8 mouse cellular contexts compared by ENCODE assay signal in the genomic region with DNA sequence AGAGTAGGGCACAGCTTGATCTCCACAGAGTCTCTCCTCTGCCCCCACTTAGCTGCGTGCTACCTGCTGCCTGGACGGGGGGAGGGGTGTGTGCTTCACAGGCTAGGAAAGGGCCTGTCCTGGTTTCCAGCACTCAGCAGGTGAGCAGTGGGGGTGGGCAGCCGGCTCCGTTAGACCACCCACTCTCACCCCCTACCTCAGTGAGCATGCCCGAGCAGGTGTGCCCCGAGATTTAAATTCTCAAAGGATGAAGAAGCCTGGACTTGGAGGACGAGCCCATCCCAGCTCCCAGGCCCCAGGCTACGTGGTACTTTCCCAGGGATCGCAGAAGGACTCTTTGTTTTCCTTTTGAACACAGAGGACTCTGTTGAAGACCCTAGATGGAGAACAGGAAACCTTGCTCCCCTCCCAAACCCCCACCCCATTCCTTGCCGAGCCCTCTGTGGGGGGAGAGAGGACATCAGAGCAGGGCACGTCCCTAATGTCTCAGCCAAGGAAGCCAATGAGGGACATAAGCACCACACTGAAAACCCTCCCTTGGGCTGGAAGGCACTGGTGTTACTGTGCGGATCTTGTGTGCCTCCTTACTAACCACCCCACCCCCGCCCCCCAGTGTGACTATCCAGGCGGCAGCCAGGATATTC.
DNase-seq lines count a peak whose midpoint lies in the region; ATAC-seq and TF ChIP-seq lines count a peak whose summit lies in the region.
"Had no signal": no experiment of that assay in that cellular context is flagged by ENCODE, and none has a peak within 500 bp of the region (broad histone marks: within the 10 kb centered on the region; RNA-seq: fewer than 3 reads in every experiment).

No protein-coding gene starts in this region.

- no peak overlapping the region for H3K4me2 ChIP-seq in lung, embryonic 14.5 days
- H3K4me2 ChIP-seq in embryonic facial prominence, embryonic 13.5 days, result no peak overlapping the region
- H3K4me2 ChIP-seq in hindbrain, embryonic 16.5 days (ENCODE audit: low read length), result no peak overlapping the region
- no peak overlapping the region for H3K4me2 ChIP-seq in neural tube, embryonic 14.5 days (ENCODE audit: low read depth, low read length)
- H3K4me2 ChIP-seq in liver, embryonic 12.5 days, result no peak overlapping the region

- H3K27me3 ChIP-seq in lung, embryonic 14.5 days (ENCODE audit: insufficient read depth, low read length), result no peaks in the 10 kb centered on the region
- no peaks in the 10 kb centered on the region; the same call in 1 of the 2 replicates for H3K27me3 ChIP-seq in embryonic facial prominence, embryonic 13.5 days
- no peaks in the 10 kb centered on the region for H3K27me3 ChIP-seq in hindbrain, embryonic 16.5 days (replicated peaks; ENCODE audit: control insufficient read depth, insufficient read depth, low read length)
- H3K27me3 ChIP-seq in neural tube, embryonic 14.5 days (ENCODE audit: control insufficient read depth, insufficient read depth, low read length), result no peaks in the 10 kb centered on the region
- H3K27me3 ChIP-seq in liver, embryonic 12.5 days (replicated peaks), result no peaks in the 10 kb centered on the region; the same call in 1 of the 2 replicates
- H3K27me3 ChIP-seq: Patski had no signal

- WGBS in lung, embryonic 14.5 days, result 36% methylated on average over 14 of the region's 14 CpGs
- WGBS in embryonic facial prominence, embryonic 13.5 days, result 14% methylated on average over 14 of the region's 14 CpGs
- 28% methylated on average over 14 of the region's 14 CpGs for WGBS in hindbrain, embryonic 16.5 days
- 23% methylated on average over 14 of the region's 14 CpGs for WGBS in neural tube, embryonic 14.5 days
- 55% methylated on average over 14 of the region's 14 CpGs for WGBS in liver, embryonic 12.5 days (ENCODE audit: insufficient replicate concordance)

- H3K4me3 ChIP-seq in lung, embryonic 14.5 days (ENCODE audit: low read depth, low read length), result no peak overlapping the region
- H3K4me3 ChIP-seq in embryonic facial prominence, embryonic 13.5 days, result no peak overlapping the region
- H3K4me3 ChIP-seq in hindbrain, embryonic 16.5 days (ENCODE audit: low read length), result no peak overlapping the region
- H3K4me3 ChIP-seq in neural tube, embryonic 14.5 days (ENCODE audit: low read depth, low read length), result no peak overlapping the region
- no peak overlapping the region for H3K4me3 ChIP-seq in liver, embryonic 12.5 days

- no peaks in the 10 kb centered on the region for H3K36me3 ChIP-seq in lung, embryonic 14.5 days (ENCODE audit: insufficient read depth)
- H3K36me3 ChIP-seq in embryonic facial prominence, embryonic 13.5 days, result no peaks in the 10 kb centered on the region
- no peaks in the 10 kb centered on the region for H3K36me3 ChIP-seq in hindbrain, embryonic 16.5 days (ENCODE audit: control insufficient read depth, insufficient read depth, low read length)
- H3K36me3 ChIP-seq in neural tube, embryonic 14.5 days (ENCODE audit: control insufficient read depth, insufficient read depth, low read length), result no peaks in the 10 kb centered on the region
- no peaks in the 10 kb centered on the region for H3K36me3 ChIP-seq in liver, embryonic 12.5 days

- no peak for DNase-seq in lung, embryonic 14.5 days
- no peak for DNase-seq in lung, postnatal 4 days

- peak; percentile 19; the same call in 1 of the 2 replicates for ATAC-seq in lung, embryonic 14.5 days (ENCODE audit: insufficient read depth)
- peak; percentile 67 for ATAC-seq in embryonic facial prominence, embryonic 13.5 days (ENCODE audit: insufficient number of reproducible peaks, insufficient read depth, low FRiP score, low TSS enrichment, low read depth)
- peak; percentile 45 for ATAC-seq in hindbrain, embryonic 16.5 days
- ATAC-seq in neural tube, embryonic 14.5 days (ENCODE audit: low read depth), result peak; percentile 44; the same call in 1 of the 2 replicates
- no peak for ATAC-seq in liver, embryonic 12.5 days
- ATAC-seq in erythroblast, adult 5-6 weeks (replicated peaks; ENCODE audit: low FRiP score, poor library complexity, severe bottlenecking), result no peak
- ATAC-seq: Patski had no signal

- no peaks in the 10 kb centered on the region for H3K9me3 ChIP-seq in lung, embryonic 14.5 days (ENCODE audit: low read depth, low read length)
- H3K9me3 ChIP-seq in embryonic facial prominence, embryonic 13.5 days, result no peaks in the 10 kb centered on the region; the same call in 1 of the 2 replicates
- no peaks in the 10 kb centered on the region for H3K9me3 ChIP-seq in hindbrain, embryonic 16.5 days (ENCODE audit: control insufficient read depth, low read length)
- H3K9me3 ChIP-seq in neural tube, embryonic 14.5 days (ENCODE audit: control insufficient read depth, low read length), result no peaks in the 10 kb centered on the region
- H3K9me3 ChIP-seq in liver, embryonic 12.5 days (replicated peaks), result no peaks in the 10 kb centered on the region

- no peak overlapping the region for H3K9ac ChIP-seq in lung, embryonic 14.5 days
- H3K9ac ChIP-seq in embryonic facial prominence, embryonic 13.5 days, result no peak overlapping the region
- H3K9ac ChIP-seq in hindbrain, embryonic 16.5 days (ENCODE audit: low read depth, low read length), result no peak overlapping the region
- H3K9ac ChIP-seq in neural tube, embryonic 14.5 days (replicated peaks; ENCODE audit: low read depth, low read length), result no peak overlapping the region
- H3K9ac ChIP-seq in liver, embryonic 12.5 days, result no peak overlapping the region

- no peak for TF ChIP-seq CTCF in lung, embryonic 14.5 days (IDR thresholded peaks at IDR 0.05; ENCODE audit: low read depth)

- H3K27ac ChIP-seq in lung, embryonic 14.5 days (ENCODE audit: low read depth), result no peak overlapping the region
- peak overlapping the region; percentile 60 for H3K27ac ChIP-seq in embryonic facial prominence, embryonic 13.5 days
- H3K27ac ChIP-seq in hindbrain, embryonic 16.5 days (ENCODE audit: low read depth, low read length), result no peak overlapping the region
- H3K27ac ChIP-seq in neural tube, embryonic 14.5 days (ENCODE audit: low read depth, low read length), result no peak overlapping the region
- no peak overlapping the region for H3K27ac ChIP-seq in liver, embryonic 12.5 days

- peaks cover 7% of the 10 kb centered on the region; the same call in 1 of the 2 replicates for H3K4me1 ChIP-seq in lung, embryonic 14.5 days (ENCODE audit: insufficient read depth)
- H3K4me1 ChIP-seq in embryonic facial prominence, embryonic 13.5 days, result peaks cover 39% of the 10 kb centered on the region
- peaks cover 26% of the 10 kb centered on the region for H3K4me1 ChIP-seq in hindbrain, embryonic 16.5 days (ENCODE audit: control insufficient read depth, insufficient read depth, low read depth, low read length)
- peaks cover 9% of the 10 kb centered on the region; the same call in 1 of the 2 replicates for H3K4me1 ChIP-seq in neural tube, embryonic 14.5 days (ENCODE audit: control insufficient read depth, insufficient read depth, low read length)
- peaks cover 13% of the 10 kb centered on the region for H3K4me1 ChIP-seq in liver, embryonic 12.5 days

Comparison
In these comparisons a context has a peak if more than half of its experiments do, and no peak if none do; other contexts are left out.
1. ATAC-seq: peak in lung, embryonic 14.5 days (single experiment), embryonic facial prominence, embryonic 13.5 days (single experiment), hindbrain, embryonic 16.5 days (single experiment) and neural tube, embryonic 14.5 days (single experiment); none in liver, embryonic 12.5 days (single experiment) and erythroblast, adult 5-6 weeks (single experiment).